Mouse (Mus musculus) MEL (cell line): ENCODE results near the gene Zfp697. TPM values are rescaled to one million over a fixed set of nuclear protein-coding genes. Genes with fewer than 3 reads are reported as not detected.
"Not testable (repeated sequence)": the region's sequence is repeated elsewhere in the genome, so short reads cannot be mapped to it uniquely, and the experiment has no call there.

Experiments used
- DNase-seq: peaks from one replicate; pipeline ENCODE4 v3.0.0; 2011; ENCODE audit warnings: low read depth, low spot score
- H3K27ac ChIP-seq: 2 replicates; pipeline ENCODE4 v1.5.1; 2012; ENCODE audit warnings: low read depth, mild to moderate bottlenecking, control low read depth, low read length, moderate library complexity; ENCODE audit not compliant: control insufficient read depth
- H3K27me3 ChIP-seq, 2 experiments: fragments of 150-350 bp in 1 of 2; sonication (generic) in 1 of 2; 2 replicates each; pipeline ENCODE4 v1.6.1; 2012; ENCODE audit warnings: low read length in 2 of 2, mild to moderate bottlenecking in 2 of 2, improper control_type of control experiment in 1 of 2, moderate library complexity in 1 of 2; ENCODE audit not compliant: insufficient read depth in 2 of 2, control insufficient read depth in 1 of 2
- H3K36me3 ChIP-seq, 2 experiments: 2 replicates each; pipeline ENCODE4 v1.6.1; 2012 to 2014; ENCODE audit warnings: low read length in 2 of 2, improper control_type of control experiment in 1 of 2, inconsistent platforms in 1 of 2, mild to moderate bottlenecking in 1 of 2; ENCODE audit not compliant: insufficient read depth in 2 of 2, control insufficient read depth in 1 of 2
- H3K4me1 ChIP-seq, 2 experiments: fragments of 150-350 bp in 1 of 2; sonication (generic) in 1 of 2; 2 replicates each; pipeline ENCODE4 v1.6.1; 2012; ENCODE audit warnings: low read length in 2 of 2, improper control_type of control experiment in 1 of 2, mild to moderate bottlenecking in 1 of 2; ENCODE audit not compliant: insufficient read depth in 2 of 2, control insufficient read depth in 1 of 2
- H3K4me3 ChIP-seq, 2 experiments: fragments of 150-350 bp in 1 of 2; sonication (generic) in 1 of 2; 2 replicates each; pipeline ENCODE4 v1.5.1; 2012; ENCODE audit warnings: low read depth in 2 of 2, low read length in 2 of 2, mild to moderate bottlenecking in 2 of 2, moderate library complexity in 2 of 2, control low read depth in 1 of 2, improper control_type of control experiment in 1 of 2; ENCODE audit not compliant: control insufficient read depth in 1 of 2, insufficient read depth in 1 of 2
- H3K79me2 ChIP-seq: 2 replicates; pipeline ENCODE4 v1.6.1; 2012; ENCODE audit warnings: mild to moderate bottlenecking, low read length, moderate library complexity; ENCODE audit not compliant: control insufficient read depth, poor library complexity, insufficient read depth
- H3K9ac ChIP-seq: 2 replicates; pipeline ENCODE4 v1.6.1; 2012; ENCODE audit warnings: low read depth, mild to moderate bottlenecking, control low read depth, low read length, moderate library complexity; ENCODE audit not compliant: control insufficient read depth, poor library complexity, severe bottlenecking
- H3K9me3 ChIP-seq: fragments of 150-350 bp; sonication (generic); replicated peaks from 2 replicates; pipeline ENCODE4 v1.6.1; 2012; ENCODE audit warnings: mild to moderate bottlenecking, low read length, improper control_type of control experiment, moderate library complexity; ENCODE audit not compliant: insufficient read depth
- polyA plus RNA-seq, 2 experiments: library from polyadenylated mRNA; stranded (reverse) in 1 of 2; unstranded in 1 of 2; fragments of >175 nt in 1 of 2; fragments of >200 nt in 1 of 2; gene quantifications; 2 replicates each; pipeline versions ENCODE4 v1.2.1 to v1.2.4; 2012; ENCODE audit warnings: low replicate concordance in 2 of 2, low read depth in 1 of 2; ENCODE audit not compliant: insufficient read length in 2 of 2, insufficient read depth in 1 of 2, missing spikeins in 1 of 2
- total RNA-seq: library from RNA; depleted of rRNA; stranded (reverse); fragments of 300-350 nt; gene quantifications from 2 replicates; pipeline ENCODE4 v1.2.3, GENCODE M21; 2012

The Zfp697 gene
- total and polyA plus RNA-seq, 3 experiments, result 0.04 TPM; not detected in 2

DNA sequence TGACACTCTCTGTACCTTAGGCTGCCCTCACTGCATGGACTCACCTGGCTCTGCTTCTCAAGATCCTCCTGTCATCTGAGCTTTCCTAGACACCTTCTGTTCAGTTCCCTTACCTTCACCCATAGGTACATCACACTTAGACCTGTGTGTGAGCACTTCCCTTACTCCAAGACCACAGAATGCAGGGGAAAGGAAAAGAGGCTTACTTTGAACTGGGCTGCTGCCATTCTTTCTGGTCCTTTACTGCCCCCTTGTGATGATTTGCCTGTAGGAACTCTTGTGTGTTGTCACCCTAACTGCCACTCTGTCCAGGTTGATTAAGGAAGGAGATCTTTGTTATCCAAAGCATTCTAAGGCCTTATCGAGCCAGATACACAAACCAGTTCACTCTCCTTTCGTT lies 168.0 kb downstream of the Zfp697 start:
- H3K36me3 ChIP-seq, H3K27me3 ChIP-seq, H3K9ac ChIP-seq, H3K79me2 ChIP-seq, H3K27ac ChIP-seq, H3K4me3 ChIP-seq, H3K9me3 ChIP-seq, H3K4me1 ChIP-seq, DNase-seq: not testable (repeated sequence)

GRCm38 (mm10) chr3:98550832-98551231 lies 168.6 kb downstream of the Zfp697 start:
- H3K9ac ChIP-seq, H3K4me3 ChIP-seq, H3K9me3 ChIP-seq, H3K4me1 ChIP-seq, DNase-seq, H3K27ac ChIP-seq, H3K36me3 ChIP-seq, H3K27me3 ChIP-seq, H3K79me2 ChIP-seq: not testable (repeated sequence)

GRCm38 (mm10) chr3:98560711-98561110 lies 178.4 kb downstream of the Zfp697 start:
- H3K27ac ChIP-seq, result not testable (repeated sequence)

DNA sequence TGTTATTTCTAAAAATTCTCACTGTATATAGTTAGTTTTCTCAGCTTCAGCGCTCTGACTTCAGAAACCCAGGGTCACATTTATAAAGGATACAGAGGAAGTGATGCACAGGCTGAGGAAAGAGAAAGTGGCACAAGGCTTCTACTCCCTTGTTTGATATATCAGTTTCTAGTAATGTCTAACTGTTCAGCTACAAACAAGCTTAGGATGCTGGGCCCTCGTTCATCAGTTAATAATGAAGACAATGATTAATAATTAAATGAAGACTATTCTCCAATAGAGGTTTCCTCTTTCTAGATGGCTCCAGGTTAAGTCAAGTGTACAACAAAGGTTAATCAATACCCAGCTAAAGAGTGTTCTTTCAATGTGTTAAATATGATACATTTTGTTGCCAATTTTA lies 181.6 kb downstream of the Zfp697 start:
- not testable (repeated sequence) for H3K9me3 ChIP-seq, H3K4me1 ChIP-seq, H3K79me2 ChIP-seq, H3K27me3 ChIP-seq, H3K9ac ChIP-seq, DNase-seq, H3K27ac ChIP-seq, H3K36me3 ChIP-seq, H3K4me3 ChIP-seq

More at GRCm38 (mm10) chr3:98560711-98561110, 178.4 kb downstream of the Zfp697 start:
- H3K9me3 ChIP-seq, H3K36me3 ChIP-seq, H3K4me1 ChIP-seq, H3K79me2 ChIP-seq, DNase-seq, H3K27me3 ChIP-seq, H3K4me3 ChIP-seq, H3K9ac ChIP-seq: not testable (repeated sequence)

DNA sequence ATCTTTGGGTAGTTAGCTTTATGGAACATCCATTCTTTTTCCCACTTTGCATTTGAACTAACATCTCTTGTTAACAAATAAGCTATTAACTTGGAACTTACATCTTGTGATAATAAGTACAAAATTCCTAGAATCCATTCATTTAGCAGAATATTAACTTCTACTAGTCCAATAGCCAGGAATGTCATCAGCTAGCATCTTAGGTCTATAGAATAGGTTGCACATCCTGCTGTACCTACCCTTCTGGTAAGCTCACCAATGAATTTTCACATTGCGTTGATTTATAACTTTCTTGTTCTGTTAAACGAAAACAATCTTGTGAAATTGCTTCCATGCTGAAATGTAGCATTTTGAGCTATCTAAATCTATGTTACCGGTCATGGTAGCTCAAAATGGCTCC lies 182.6 kb downstream of the Zfp697 start:
- DNase-seq, H3K27ac ChIP-seq, H3K4me1 ChIP-seq, H3K27me3 ChIP-seq, H3K36me3 ChIP-seq, H3K79me2 ChIP-seq, H3K9me3 ChIP-seq, H3K9ac ChIP-seq, H3K4me3 ChIP-seq: not testable (repeated sequence)

GRCm38 (mm10) chr3:98567717-98568116 lies 185.5 kb downstream of the Zfp697 start:
- not testable (repeated sequence) for H3K36me3 ChIP-seq, H3K79me2 ChIP-seq, H3K9ac ChIP-seq

GRCm38 (mm10) chr3:98581024-98581423 lies 198.8 kb downstream of the Zfp697 start:
- not testable (repeated sequence) for H3K27ac ChIP-seq, H3K9ac ChIP-seq, H3K4me3 ChIP-seq, H3K9me3 ChIP-seq, H3K4me1 ChIP-seq, H3K36me3 ChIP-seq, H3K27me3 ChIP-seq, H3K79me2 ChIP-seq
- DNase-seq, result peak; percentile 5

More at GRCm38 (mm10) chr3:98567717-98568116, 185.5 kb downstream of the Zfp697 start:
- H3K4me3 ChIP-seq, DNase-seq, H3K4me1 ChIP-seq, H3K27ac ChIP-seq, H3K27me3 ChIP-seq, H3K9me3 ChIP-seq: not testable (repeated sequence)
